Mouse (Mus musculus) ovary, postnatal 14 days (tissue): ENCODE data around the gene Ppp2r3d.
A peak's percentile ranks its signal among the peaks of the same experiment; 100 is the strongest.
"Not testable (repeated sequence)": the region's sequence is repeated elsewhere in the genome, so short reads cannot be mapped to it uniquely, and the experiment has no call there.

Source experiments
- DNase-seq: peaks from one replicate; pipeline ENCODE4 v3.0.0; 2022; ENCODE audit warnings: low spot score

The Ppp2r3d gene

DNA sequence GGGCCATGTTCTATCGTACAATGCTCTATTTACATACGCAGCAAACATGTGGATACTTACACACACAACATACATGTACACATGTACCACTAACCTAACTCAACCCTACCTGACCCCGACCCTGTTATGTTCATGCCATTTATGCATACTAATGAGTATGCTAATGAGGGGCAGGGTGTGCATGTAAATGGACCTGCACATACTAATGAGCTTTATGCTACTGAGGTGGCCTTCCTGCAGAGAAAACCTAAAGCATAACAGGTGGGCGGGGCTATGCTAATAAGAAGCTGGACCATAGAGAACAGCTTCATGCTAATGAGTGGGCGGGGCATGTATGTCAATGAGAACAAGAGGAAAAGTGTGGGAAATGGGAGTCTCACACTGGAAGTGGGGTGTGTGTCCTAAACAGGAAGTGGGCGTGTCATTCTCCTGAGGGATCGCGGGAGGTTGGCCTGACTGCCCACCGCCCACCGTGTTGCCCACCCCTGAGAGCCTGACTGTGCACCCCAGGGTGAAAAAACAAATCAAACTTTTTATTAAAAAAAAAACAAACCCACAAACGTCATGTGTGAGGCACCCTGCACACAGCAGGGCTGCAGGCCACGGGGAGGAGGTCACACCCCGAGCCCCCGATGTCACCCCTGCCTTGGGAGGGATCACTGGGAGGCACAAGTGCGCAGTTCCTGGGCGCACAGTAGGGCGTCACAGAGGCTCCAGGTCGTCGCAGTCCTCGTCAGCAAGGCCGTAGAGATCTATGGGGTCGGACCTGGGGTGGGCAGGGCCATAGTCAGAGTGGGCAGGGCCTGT, at the start of gene Ppp2r3d:
Gene Ppp2r3d, minus strand, starts transcription at position 803 of the 807 bp plus-strand sequence.
- no peak for DNase-seq

DNA sequence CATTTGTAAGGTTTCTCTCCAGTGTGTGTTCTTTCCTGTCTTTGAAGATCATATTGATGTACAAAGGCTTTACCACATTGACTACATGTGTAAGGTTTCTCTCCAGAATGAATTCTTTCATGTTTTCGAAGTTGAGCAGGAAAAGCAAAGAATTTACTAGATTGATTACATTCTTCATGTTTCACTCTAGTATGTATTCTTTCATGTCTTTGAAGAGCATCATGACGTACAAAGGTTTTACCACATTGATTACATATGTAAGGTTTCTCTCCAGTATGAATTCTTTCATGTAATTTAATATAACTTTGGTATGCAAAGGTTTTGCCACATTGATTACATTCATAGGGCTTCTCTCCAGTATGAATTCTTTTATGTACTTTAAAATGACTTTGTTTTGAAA, 17.0 kb upstream of the Ppp2r3d start, which contains the start of gene Gm21836:
Gene Gm21836, minus strand, starts transcription at position 101 of the 400 bp plus-strand sequence.
- not testable (repeated sequence) for DNase-seq

DNA sequence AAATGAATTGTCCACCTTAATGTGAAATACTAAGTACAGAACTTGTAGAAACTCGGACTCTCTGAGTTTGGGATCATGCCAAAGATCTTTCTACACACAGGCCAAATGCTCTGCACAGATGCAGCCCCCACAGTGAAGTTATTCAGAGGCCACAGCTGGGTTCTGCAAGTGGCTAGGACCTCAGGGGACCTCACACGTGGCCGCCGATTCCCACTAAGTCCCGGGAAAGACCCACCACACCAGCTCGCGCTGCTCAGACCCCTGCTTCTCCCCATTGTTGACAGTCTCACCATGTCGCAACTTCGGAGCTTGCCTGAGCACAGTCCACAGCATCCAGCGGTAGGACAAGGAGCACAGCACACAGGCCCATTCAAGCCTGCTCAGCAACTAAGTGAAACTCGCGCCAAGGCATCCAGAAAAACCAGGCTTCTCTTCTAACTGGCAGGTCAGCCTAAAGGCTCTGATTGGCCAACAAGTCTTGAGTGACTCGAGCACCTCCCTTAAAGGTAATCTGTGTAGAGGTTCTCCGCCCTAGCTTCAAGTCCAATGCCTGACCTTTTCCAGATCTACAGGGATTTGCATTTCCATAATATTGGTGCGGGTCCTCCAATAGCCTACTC, 3.8 kb upstream of the Ppp2r3d start:
- not testable (repeated sequence) for DNase-seq

DNA sequence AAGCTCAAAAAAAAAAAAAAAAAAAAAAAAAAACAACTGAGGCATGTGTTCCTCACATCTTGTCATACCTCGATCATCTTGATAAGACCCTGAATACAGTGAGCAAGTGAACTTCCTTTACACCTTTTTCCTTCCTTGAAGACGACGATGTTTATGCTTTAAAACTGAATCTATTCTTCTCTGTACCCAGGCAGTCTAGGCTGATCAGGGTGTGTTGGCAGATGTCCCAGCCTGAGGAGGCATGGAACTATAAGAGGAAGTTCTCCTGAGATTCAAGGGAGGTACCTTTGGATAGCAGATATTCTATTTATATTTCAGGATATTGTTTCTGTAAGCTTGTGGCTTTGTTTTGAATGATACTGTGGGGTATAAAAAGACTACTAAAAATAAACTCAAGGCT, 1.4 kb upstream of the Ppp2r3d start:
- DNase-seq = no peak

DNA sequence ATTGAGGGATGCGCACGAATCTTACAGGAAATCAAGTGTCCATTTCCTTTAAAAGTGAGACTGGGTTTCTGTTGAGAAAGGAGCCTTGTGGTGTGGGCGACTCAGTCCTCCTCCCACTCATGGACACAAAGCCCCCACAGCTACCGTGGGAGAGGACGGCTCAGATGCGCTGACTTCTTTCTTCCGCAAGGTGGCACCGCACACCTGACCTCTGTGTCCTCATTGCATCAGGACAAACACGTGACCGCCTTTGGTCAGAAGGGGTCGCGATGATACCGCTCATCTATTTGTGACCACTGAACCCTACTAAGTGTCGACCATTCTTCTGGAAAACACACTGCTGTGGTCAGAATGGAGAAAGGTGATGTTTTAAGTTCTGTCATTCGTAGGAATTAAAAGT, 1.0 kb downstream of the Ppp2r3d start:
- DNase-seq = no peak

DNA sequence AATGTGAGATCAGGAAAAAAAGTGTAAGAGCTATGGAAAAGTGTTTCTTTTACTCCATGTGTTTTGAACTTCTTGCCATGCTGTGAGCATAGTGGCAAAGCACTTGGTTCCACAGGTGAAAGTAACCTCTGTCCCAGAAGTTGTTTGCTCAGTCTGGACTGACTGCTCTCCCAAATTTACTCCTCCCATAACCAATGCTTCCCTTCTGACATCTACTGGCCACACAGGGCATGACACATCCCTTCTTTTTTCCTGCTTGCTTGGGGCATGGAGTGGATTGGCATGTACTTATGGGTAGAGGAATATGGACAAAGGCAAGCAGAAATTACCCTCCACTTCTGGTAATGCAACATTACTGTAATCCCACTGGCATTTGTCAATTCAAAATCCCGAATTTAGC, 20.1 kb downstream of the Ppp2r3d start:
- DNase-seq = peak; percentile 59

DNA sequence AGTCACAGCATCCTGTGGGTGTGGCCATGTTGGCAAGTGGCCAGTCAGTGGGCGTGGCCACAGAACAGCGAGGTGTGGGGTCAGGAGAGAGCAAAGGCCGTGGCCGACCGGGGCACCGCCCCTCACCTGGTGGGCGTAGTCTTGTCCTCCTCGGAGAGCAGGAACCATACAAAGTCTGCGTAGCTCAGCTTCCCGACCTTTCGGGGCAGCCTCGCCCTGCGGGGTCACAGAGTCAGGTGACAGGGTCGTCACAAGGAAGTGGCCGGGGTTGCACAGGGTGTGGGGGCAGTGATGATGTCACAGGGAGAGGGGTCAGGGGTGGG, 34.2 kb downstream of the Ppp2r3d start:
- DNase-seq = no peak

DNA sequence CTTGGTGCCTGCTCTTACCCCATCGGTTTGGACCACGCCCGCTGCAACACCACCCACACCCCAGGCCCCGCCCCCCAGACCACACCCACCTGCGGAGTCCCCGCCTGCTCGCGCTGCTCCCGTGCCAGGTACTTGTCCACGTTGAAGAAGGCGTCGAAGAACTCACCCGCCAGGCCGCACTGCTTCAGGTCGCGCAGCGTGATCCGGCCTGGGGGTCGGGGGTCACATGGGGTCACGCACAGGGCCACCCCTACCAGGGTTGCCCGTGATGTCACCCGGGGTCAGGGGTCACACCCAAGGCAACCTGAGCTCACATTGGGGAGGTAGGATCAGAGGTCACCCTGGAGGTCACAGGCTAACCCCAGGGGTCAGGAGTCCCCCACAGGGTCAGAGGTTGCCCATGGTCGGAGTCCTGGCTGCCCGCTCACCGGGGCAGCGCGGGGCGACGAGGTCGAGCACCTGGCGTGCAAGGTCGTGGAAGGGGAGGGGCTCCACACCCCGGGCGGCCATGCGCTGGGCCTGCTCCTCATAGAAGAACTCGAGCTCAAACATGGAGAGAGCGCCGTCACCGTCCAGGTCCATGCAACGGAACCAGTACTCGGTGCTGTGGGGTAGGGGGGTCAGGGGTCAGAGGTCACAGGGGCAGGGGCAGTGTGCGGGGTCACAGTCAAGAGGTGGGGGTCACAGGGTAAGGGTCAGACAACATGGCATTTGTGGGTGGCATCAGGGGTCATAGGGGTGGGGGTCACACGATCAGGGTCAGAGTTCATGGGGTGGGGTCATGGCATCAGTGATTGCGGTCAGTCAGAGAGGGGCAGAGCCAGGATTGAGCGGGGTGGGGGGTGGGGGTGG, 34.8 kb downstream of the Ppp2r3d start:
- DNase-seq = no peak

DNA sequence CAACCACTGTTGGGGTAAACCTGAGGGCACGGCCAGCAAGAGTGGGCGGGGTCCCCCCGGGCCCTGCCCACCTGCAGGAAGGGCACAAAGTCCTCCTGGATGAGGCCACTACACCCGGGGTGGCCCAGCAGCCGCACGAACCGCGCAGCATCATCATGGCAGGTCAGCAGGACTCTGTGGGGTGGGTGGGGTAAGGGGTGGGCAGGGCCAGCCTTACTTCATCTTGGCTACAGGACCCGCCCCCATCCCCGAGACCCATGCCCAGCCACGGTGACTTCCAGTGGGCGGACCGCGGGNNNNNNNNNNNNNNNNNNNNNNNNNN, 36.0 kb downstream of the Ppp2r3d start:
- DNase-seq = no peak

DNA sequence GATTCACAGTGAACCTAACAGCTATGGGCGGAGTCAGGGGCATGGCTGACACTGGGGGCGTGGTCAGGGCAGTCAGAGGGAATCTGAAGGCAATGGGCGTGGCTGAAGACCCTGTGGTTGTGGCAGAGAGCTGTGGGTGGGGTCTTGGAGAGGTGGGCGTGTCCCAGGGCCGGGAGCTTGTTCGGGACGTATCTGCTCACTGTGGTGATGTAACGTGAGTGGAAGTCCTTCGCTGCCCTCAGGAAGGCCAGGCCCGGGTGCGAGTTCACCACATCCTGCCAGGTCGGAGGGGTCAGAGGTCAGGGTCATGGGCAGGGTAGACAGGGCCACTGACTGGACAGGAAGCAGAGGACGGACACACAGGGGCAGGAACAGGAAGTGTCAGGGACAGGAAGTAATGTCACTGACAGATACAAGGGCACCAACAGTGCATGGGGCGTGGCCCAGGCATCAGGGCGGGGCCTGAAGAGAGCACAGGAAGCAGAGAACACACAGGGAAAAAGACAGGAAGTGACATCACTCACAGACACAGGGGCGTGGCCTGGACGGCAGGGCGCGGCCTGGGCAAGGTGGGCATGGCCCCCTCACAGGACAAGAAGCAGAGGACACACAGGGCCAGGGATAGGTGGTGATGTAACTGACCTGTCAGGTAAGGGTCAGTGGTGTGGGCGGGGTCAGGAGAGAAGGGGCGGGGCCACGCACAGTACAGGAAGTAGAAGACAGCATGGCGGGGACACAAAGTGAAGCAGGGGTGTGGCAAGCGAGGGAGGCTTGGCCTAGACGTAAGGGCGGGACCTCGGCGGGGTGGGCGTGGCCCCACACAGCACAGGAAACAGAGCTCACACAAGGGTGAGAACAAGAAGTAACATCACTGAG, 36.6 kb downstream of the Ppp2r3d start:
- DNase-seq = no peak

DNA sequence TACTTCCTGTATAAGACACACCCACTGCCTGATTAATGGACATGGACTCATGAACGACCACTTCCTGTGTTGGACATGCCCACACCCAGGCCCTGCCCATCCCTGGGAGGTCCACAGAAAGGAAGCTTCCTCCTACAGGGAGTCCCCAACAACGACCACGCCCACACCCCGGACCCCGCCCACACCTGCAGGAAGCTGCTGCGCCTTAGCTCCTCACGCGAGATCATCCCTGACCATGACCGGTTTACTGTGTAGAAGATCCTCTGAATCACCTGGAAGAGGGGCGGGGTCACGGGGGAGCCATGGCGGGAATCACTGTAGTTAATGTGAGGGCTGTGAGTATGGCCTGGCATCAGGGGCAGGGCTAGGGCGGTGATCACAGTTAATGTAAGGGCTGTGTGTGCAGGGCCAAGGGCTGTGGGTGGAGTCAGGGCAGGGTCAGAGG, 37.3 kb downstream of the Ppp2r3d start:
- no peak for DNase-seq

DNA sequence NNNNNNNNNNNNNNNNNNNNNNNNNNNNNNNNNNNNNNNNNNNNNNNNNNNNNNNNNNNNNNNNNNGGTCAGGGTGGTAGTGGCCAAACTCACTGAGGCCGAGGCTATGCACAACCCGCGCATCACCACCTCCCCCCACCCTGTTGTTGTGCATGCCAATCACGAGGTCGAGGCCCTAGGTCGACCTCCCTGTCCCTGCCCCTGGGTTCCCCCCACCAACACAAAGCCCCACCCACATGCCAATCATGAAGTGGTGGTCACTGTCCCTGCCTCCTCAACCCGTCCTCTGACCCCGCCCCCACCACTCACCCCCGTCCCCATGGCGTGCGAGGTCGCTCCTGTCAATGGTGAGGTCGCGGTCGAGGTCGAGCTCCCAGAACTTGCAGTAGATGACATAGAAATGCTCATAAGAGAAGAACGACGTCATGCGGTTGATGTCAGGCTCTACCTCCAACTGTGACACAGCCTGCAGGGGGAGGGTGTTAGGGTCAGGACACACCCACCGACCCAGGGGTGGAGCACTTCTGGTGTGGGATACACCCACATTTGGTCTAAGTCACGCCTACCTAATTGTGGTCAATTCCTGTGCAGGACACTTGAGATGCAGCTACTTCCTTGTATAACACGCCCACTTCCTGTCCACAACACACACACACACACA, 37.9 kb downstream of the Ppp2r3d start:
- no peak for DNase-seq

DNA sequence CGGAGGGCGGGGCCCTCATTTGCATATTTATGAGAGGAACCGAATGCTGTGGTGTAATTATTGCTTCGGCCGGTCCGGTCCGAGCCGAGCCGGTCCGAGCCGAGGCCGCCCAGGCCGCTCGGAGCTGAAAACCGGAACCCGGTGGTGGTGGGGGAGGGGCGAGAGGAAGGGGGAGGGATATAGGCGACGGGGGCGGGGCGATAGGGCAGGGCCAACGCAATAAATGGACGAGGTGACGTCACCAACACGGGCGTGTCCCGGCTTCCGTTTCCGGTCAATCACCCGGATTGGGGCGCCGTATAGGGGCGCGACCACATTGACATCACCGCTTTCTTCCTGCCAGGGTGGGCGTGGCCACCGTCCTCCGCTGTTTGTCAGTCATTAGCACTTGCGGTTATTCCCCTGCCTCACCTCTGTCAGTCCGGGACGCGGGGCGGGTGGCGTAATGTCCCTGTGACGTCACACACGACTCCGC, 51.2 kb downstream of the Ppp2r3d start:
- DNase-seq = peak; percentile 95

DNA sequence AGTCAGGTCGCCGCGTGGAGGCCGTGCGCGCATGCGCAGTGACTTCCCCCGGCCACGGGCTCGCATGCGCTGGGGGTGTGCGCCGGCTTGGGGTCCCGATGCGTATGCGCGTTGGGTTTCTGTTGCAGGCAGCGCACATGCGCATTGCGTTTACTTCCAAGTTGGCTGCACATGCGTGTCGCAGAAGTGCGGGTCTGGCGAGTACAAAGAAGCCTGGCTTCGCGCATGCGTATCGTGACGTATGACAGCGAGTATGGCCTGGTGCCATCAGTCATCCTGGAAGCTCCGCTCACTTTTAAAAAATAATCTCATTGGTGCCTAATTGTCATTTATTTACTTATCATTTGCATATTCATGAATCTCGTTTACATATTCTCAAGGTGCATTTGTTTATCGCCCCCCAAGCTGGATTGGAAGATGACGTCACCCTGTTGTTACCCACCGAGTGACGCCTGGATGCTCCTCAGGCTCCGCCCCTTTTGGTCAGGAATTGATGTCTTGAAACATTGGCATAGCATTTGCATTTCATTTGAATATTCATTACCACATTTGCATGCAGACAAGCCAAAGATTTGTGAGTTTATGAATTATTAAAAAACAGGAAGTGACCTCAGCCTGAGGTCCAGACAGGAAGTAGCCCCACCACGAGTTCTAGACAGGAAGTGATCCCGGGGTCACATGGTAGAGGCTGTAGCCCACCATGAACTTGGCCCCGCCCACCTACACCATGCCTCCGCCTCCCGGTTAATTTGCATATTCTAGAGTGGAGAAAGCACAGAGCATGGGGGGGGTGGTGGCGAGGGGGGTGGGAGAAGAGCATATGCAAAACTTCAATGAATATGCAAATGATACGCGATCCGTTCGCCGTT, 51.9 kb downstream of the Ppp2r3d start:
- DNase-seq = peak; percentile 98

DNA sequence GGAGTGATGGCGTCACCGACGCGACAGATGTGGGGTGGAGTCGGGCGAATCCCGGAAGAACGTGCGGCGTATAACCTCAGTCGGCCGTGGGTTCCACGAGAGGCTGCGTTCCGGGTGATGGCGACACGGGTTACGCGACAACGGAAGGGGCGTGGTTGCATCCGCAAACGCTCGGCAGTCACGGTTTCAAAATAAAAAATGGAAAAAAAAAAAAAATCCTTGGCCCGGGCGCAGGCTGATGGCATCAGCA, 52.5 kb downstream of the Ppp2r3d start:
- DNase-seq = no peak

DNA sequence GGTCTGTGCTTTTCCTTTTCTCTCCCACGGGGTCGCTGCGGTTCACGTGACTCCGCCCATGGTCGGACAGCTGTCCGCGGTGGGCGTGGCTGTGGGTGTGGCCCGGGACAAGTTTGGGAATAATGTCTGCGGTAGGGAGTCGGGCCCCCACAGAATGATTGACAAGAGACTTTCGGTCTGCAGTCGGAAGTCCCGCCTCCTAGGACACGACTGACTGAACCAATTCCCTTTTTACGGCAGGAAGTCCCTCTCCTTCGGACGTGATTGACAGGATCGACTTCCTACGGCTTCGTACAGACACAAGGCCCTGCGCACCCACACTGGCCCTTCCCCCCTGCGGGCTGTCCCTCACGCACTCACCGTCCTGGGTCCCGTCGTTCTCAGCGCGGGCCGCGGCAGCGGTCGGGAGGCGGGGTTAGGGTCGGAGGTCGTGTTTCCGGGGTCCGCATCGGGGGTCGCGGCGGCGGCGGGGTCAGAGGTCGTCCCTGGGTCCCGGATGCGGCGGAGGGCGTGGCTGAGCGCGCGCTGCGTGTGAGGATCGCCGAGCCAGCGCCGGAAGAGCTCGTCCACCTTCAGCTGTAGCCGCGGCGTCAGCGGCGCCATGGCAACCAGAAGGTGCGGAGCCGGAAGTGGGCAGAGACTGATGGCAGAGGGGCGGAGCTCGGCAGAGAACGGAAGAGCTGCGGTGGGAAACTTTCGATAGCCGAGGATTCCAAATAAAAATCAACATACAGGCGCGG, 53.0 kb downstream of the Ppp2r3d start:
- peak; percentile 97 for DNase-seq

DNA sequence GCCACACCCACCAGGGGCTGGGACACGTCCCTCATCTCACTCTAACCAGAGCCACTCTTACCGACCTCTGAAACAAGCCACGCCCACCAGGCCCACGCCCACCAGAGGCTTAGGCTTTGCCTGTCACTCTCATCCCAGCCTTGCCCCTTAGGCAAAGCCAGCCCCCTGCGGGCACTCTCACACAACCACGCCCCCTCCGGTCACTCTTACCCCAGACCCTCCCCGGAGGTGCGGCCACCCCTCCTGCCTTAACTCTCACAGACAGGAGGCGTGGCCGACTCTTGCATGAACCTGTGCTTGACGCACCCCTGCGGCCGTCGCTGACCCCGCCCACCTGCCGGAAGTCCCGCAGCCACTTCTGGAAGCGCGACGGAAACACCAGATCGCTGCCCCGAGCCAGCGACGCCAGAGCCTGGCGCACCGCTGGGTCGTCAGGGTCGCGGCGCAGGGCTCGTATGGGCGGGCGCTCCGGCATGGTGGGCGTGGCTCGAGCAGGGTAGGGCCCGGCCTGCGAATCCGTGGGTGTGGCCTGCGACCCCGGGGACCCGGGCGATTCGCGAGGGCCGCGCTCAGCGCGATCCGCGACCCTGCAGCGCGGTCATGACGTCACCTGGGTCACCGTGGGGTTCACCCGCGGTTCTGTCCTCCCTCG, 53.7 kb downstream of the Ppp2r3d start:
- DNase-seq = peak; percentile 94

DNA sequence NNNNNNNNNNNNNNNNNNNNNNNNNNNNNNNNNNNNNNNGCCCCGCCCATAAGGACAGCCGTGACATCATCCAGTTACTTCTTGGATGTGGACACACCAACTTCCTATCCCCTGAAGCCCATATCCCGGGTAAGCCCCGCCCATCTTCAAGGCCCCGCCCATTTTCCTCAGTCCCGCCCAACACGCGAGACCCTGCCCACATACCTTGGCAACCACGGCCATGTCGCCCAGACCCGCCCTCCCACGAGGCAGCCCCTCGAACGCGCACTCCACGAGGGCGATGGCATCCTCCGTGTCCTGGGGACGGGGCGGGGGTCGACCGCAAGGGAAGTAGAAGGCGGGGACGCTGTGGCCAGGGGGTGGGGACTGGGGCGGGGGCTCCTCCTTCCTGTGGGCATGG, 54.3 kb downstream of the Ppp2r3d start:
- peak; percentile 75 for DNase-seq

DNA sequence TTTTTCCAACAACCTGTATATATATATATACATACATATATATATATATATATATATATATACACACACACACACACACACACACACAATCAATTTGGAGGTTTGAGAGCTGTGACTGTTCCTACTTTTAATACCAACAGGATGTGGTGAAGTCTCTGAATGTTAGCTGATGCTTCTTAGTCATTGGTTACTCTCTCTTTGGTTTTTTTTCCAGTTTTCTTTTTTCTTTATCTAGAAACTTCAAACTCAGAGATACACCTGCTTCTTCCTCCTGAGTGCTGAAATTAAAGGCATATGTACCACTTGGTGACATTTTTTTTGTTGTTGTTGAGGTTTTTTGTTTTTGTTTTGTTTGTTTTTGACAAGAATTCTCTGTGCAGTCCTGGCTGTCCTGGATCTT, 63.8 kb downstream of the Ppp2r3d start:
- DNase-seq = no peak
